Mouse (Mus musculus) spleen, postnatal 10 days (tissue): Measurements from ENCODE around the gene St6galnac4.
A peak's percentile ranks its signal among the peaks of the same experiment; 100 is the strongest.

Experiments used
- DNase-seq, 2 experiments: peaks; one replicate each; pipeline ENCODE4 v3.0.0; 2021 to 2022; ENCODE audit warnings: low spot score in 2 of 2

Gene St6galnac4

DNA sequence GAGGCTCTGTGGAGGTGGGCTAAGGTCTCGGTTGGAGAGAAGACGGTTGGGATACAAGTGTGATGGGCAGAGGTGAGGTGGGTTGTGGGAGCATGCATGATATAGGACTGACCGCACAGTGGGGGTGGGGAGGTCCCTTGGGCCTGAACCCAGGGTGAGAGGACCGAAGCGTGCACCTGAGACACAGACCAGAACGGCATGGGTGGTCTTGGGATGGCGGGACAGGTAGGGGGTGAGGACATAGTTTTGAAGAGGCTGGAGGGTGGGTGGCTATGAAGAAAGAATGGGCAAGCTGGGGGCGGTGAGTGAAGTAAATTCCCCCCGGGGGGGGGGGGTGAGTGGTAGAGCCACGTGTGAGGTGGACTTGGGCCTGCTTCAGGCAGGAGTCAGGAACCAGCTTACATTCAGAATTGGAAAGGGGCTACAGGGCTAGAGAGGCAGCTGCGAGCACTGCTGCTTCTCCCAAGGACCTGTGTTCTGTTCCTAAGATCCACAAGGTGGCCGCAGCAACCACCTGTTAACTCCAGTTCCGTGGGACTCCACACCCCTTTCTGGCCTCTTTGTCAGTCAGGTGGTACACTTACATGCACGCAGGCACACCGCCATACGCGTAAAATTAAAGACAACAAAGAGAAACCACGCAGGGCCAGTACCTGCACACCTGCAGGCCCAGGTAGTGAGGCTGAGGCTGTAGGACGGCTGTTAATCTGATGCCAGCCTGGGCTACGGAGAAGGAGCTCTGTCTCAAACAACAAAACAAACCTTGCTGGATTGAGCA, 40.6 kb downstream of the St6galnac4 start:
- DNase-seq = no peak

- DNase-seq = no peak
Measured at GRCm38 (mm10) chr2:32628044-32628550, 41.2 kb downstream of the St6galnac4 start.

- no peak for DNase-seq
Measured at GRCm38 (mm10) chr2:32628729-32629128, 41.8 kb downstream of the St6galnac4 start.

DNA sequence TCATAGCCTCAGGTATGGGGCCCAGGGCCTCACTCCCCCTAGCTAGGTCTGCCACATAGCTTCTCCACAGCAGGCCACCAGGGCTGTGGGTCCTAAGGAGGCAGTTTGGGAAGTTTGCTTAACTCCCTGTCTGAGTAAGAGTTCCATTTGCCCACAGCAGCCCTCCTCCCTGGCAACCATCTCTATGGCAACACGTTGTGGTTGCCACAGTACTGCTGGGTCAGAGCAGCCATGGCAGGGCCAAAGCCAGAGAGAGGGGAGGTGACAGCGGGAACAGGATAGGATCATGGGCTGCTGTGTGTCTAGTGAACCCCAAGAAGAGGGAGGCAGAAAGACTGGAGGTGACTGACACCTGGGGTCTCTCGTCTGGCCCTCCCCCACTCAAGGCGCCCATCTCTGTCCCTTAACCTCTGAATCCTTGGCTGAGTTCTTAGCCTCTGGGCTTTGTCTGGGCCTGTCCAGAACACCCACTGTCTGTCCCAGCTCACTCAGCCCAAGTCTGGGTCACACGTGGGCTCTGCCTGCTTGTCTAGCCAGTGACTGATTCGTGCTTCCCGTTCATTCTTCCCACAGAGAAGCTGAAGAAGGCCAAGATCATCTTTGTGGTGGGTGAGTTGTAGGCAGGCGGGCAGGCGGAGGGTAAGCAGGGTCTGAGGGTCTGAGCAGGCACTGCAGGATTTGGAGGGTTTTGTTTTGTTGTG, 42.5 kb downstream of the St6galnac4 start:
- no peak for DNase-seq

GRCm38 (mm10) chr2:32630036-32630435, 43.1 kb downstream of the St6galnac4 start:
- DNase-seq = no peak

GRCm38 (mm10) chr2:32631046-32631445, 44.2 kb downstream of the St6galnac4 start:
- no peak for DNase-seq

DNA sequence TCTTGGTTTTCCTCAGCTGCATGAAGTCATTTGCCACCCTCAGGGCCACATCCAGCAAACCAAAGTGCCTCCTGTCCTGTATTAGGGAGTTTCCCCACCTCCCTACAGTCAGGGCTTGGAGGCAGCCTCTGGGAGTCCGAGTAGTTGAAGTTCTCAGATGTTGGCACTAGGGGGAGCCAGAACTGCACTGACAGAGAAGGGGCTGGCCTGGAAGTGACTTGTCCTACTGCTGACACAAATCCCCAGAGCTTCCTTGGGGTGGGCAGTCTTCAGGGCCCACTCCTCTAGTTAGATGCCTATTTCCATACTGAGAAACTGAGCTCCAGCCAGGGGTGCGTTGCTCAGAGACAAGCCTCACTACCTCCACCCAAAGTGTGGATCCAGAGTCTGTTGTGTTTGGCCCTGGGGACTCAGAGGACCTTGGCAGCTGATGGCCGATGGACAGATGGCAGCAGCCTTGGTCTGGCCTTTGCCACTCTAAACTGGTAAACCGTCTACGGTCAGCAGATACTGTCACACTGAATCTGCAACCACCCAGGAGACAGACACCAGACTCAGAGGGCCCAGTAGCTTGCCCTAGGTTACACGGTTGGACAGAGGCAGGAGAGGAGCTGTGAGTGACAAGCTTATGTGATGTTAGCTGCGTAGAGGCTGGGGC, 45.0 kb downstream of the St6galnac4 start:
- peak; percentile 68 to 83 for DNase-seq

GRCm38 (mm10) chr2:32633660-32634059, 46.8 kb downstream of the St6galnac4 start:
- DNase-seq = no peak

- DNase-seq = no peak
Measured at GRCm38 (mm10) chr2:32634277-32635105, 47.6 kb downstream of the St6galnac4 start.

DNA sequence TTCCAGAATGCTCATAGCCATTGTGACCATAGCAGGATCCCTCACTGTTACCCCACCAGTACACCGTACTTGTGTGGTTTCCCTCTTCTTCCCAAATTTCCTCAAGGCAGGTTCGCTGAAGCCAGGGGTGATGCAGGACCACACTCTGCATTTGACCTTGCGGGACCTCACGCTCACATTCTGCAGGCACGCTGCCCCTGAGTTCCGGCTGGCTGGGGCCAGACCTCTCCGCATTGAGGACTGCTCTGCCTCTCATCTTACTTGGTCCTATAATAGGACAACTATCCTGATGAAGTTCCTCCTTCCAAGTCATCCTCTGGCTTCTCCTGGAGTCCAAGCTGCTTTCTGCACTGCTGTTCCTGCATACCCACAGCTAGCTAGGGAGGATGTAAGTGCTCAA, 49.7 kb downstream of the St6galnac4 start:
- no peak for DNase-seq

DNA sequence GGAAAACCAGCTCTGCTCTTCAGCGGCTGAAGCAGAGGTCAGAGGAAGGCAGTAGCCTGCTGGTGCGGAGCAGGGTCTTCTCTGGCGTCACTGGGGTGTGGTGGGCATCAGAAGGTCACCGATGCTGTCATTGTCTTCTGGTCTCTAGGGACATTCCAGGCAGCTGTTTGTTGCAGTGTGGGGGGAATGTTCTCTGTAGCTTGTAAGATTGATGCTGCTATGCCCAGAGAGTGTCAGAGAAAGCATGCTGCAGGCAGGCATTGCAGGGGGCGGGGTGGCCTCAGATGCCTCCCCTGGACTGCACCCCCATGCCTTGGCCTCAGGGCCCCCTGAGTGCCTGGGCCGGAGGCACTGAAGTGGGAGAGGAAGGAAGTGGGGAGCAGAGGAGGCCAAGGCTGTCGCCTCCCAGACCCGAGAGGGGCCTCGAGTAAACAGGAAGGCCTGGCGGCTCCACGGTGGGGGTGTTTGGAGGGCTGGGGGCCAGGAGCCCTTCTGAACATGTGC, 50.9 kb downstream of the St6galnac4 start:
- DNase-seq = peak; percentile 40 to 77

- DNase-seq = no peak
Measured at GRCm38 (mm10) chr2:32639632-32640031, 52.7 kb downstream of the St6galnac4 start.

- no peak for DNase-seq
Measured at GRCm38 (mm10) chr2:32640550-32641051, 53.7 kb downstream of the St6galnac4 start.

- no peak for DNase-seq
Measured at GRCm38 (mm10) chr2:32641810-32642209, 54.9 kb downstream of the St6galnac4 start.

GRCm38 (mm10) chr2:32642813-32643212, 55.9 kb downstream of the St6galnac4 start:
- DNase-seq = no peak

- no peak for DNase-seq
Measured at GRCm38 (mm10) chr2:32644083-32644482, 57.2 kb downstream of the St6galnac4 start.

DNA sequence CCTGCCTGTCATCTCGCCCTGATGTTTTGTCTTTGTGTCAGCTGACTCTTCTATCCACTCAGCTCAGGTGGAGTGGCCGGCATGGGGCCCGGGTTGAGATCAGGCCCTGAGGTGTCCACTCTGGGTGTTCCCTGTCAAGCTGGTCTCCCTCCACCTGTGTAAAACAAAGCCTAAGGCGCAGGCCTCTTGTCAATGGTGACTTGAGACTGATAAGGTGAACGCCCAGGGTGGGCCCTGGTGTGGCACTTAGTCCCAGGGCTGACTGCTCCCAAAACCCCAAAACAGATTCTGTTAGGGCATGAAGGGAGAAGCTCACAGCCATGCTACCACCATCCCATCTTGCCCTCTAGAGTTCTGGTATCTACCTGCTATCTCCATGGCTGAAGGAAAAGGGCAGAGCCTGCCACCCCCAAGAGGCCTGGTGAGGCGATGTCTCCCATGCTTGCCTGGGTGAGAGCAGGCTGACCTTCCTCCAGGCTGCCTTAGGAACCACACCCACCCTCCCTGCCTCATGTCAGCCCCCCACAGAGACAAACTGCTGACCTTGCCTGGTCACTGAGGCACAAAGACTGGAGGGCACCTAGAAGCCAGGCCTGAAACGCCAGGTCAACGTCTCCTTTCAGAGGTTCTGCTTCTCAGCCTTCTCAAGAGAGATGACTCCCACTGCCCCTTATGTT, 58.0 kb downstream of the St6galnac4 start:
- DNase-seq = no peak

DNA sequence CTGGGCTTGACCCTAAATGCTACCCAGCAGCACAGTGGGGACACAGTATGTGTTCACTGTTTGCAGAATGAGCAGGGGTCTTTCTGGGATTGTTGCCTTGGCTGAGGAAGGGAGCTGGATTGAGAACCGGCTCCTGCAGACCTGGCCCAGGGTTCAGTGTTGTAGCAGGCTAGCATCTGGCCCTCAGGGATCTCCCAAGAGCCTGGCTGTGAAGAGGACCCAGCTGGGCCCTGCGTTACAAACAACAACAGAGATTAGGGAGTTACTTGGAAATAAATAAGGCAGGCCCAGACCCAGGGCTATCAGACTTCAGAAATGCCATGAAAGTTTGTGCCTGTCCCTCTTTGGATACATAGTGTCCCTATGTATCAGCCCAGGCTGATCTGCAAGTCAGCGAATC, 58.8 kb downstream of the St6galnac4 start:
- no peak for DNase-seq

GRCm38 (mm10) chr2:32646379-32647056, 59.6 kb downstream of the St6galnac4 start, which contains the start of gene Eng:
TSS of gene Eng (plus strand) at chr2:32646595.
- DNase-seq = peak; percentile 46 to 58

- DNase-seq = no peak
Measured at GRCm38 (mm10) chr2:32647366-32647765, 60.5 kb downstream of the St6galnac4 start.
